Mouse (Mus musculus) c-Kit-positive CD71-positive TER-119-negative erythroid progenitor cells, embryonic 14.5 days (primary cell): Measurements from ENCODE around the gene Slc1a1.

ENCODE experiments used
- DNase-seq: peaks from one replicate; pipeline ENCODE4 v3.0.0-alpha.2; 2013; ENCODE audit warnings: low read depth

Gene Slc1a1

DNA sequence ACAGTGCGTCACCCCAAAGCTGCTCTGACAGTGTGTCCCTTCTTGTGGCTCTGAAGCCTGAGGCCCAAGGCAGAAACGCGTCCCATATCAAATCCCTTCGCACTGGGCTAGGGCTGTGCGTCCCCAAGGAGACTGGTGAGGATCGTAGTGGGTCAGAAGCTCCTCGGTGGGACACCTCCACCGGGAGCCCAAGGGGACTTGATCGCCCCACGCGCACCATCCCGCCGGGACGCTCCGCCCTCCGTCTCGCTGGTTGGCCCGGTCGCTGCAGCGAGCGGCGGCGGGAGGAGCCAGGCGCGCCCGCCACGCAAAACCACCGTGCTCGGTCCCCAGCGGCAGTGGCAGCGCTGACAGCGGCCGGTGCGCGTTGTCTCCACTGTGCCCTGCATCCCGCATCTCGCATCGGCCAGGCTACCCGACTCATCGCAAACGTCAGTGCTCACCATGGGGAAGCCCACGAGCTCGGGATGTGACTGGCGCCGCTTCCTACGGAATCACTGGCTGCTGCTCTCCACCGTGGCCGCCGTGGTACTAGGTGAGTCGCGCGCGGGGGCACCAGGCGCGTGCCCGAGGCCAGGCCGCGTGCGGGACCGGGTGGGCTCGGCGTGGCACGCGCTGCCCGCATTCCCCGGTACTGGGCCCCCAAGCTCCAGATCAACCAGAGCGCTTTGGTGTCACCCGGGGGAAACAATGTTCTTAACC is at the start of gene Slc1a1:
Gene Slc1a1 (plus strand): TSS at position 252 of the 702 bp plus-strand sequence.
- no peak for DNase-seq

DNA sequence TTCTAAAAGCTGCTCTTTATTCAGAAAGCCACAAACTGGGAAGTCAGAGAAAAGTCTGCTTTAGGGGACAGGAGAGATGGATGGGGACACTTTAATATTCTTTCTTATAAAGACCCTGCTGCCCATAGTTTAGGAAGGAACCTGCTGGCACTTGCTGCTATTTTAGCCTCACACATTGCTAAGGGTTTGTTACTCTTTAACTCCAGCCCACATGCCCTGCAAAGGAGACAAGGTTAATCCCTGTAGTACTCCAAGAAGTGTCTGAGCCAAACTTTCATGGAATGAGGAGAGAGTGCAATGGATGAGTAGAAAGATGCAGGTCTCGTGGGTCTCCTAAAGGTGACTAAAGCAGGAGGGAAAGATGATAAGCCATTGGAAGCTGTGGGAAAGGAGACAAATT is 44.7 kb upstream of the Slc1a1 start:
- no peak for DNase-seq

DNA sequence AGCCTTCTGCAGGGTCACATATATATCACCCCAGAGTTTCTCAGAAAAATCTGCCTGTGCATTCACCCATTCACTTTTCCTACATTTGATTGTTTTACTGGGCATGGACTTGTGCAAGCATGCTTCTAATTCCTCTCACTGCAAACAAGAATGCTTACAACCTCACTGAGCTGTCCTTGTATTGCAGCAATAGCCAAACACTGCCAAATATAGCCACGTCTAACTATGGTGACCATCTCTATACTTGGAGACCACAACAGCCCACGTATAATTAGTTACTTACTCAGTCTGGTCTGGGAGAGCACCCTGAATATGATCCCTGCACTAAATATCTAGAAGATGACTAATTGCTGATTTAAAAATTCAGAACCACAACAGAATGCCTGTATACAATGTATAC is 41.5 kb upstream of the Slc1a1 start:
- no peak for DNase-seq

DNA sequence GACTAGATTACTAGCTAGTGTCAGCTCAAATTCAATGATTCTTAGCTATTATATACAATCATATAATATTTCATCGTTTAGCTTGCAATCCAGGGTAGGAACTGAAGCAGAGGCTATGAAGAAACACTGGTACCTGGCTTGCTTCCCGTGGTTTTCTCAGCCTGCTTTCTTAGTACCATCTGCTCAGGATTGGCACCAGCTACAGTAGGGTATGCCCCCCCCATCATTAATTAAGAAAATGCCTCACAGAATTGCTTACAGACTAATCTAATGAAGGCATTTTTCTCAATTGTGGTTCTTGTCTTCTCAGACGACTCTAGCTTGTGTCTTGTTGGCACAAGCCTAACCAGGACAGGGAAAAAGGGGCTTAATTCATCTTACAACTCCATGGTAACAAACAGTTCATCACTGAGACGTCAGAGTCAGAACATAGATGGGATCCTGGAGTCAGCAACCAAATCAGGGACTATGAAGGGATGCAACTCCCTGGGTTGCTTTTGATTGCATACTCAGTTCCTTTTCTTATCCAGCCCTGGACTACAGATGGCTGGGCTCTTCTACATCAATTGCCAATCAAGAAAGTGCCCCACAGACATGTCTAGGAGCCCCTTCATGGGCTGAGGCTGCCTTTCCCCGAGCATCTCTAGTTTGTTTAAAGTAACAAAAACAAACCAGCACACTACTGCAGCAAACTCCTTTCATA is 38.6 kb upstream of the Slc1a1 start:
- DNase-seq = no peak

DNA sequence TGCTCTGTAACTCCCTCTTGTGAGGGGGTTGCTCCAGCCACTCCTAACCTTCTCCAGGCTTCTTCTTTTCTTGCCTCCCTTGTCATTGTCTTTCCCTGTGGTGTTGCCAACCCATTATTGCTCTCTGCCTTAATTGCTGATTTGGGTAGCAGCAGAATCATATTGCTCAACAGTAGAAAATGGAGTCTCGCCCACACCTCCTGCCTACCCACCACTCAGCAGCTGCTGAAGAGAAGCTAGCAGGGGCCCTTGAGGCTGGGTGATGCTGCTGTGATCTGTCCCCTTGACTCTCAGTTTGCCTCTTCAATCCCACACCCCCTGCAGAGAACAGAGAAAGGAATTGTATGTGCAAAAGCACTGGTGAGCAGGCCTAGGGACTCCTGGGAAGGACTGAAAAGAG is 37.9 kb upstream of the Slc1a1 start:
- DNase-seq = no peak

DNA sequence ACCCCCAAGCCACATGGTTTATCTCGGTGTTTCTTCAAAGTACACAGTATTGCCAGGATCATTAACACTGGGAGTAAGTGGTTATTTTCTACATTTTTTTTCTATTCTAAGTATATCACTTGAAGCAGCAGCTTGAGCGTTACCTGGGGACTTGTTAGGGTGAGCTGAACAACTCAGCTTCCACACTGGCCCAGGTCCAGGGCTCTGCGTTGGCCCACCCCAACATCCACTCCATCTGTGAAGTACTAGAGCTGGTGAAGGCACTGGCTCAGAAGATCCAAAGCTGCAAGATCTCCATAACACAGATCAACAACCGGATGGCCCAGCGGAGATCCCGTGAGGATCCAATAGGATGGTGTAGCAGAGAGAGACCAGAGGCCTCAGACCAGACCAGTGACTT is 37.2 kb upstream of the Slc1a1 start:
- DNase-seq = no peak

DNA sequence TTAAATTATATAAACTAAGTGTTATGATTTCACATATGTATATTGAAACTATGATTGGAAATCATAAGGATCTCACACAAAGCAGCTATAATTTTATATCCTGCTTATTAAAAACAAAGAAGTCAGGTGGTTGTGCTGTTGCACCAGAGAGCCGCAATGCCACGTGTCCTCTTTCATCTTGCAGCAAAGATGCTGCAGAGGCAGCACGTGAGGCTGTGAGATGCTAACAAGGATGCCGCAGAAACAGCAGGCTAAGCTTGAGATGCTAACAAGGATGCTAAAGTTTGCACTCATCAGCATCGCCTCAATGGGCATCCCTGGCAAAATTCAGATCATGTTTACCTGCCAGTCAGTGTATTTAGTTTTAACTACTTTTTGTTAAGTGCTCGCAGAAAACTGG is 34.4 kb upstream of the Slc1a1 start:
- DNase-seq = no peak

DNA sequence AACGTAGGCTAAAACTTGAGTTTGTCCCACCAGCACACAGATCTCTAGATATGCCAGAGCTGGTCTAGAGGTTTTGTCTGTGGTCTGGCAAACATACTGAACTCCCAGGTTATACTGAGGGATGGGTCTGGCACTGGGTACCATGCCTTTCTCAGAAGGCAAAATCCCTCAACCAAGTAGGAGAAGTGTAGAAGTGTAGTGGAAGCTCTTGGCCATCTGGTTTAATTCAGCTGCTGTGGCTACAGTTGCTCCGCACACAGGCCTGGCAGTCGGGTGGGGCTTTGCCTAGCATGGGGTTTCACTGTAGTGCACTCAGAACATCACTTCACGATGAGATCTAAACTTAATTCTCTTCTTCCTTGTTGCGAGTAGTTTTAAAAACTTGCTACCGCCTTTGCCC is 28.6 kb upstream of the Slc1a1 start:
- no peak for DNase-seq

DNA sequence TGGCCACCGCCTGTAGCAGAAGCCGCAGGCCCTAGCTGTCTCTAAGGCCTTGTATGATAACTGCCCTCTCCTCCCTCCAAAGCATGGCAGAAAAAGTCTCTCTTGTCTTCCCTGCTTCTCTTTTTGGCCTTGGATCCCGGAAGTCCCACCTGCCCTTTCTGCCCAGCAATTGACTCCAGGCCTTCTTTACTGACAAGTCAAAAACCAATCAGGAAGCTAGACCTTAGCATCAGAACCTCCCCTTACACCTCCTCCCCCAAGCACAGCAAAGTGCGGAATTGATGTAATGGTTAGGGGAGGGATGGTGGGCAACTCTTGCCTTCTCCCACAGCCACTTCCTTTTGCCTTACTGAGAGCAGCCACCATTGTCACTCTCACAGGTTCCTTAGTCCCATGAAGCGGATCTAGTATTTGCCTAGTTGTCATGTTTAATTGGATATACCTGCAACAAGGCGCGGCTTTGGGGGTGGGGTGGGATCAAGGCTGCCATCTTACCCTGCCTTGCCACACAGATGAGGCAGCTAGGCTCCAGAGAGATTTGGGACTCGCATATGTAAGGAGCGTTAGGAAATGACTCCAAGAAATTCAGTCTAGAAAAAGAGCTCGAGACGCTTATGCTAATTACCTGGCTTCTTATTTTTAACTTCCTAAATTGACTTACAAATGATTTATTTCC is 27.9 kb upstream of the Slc1a1 start:
- DNase-seq = no peak

DNA sequence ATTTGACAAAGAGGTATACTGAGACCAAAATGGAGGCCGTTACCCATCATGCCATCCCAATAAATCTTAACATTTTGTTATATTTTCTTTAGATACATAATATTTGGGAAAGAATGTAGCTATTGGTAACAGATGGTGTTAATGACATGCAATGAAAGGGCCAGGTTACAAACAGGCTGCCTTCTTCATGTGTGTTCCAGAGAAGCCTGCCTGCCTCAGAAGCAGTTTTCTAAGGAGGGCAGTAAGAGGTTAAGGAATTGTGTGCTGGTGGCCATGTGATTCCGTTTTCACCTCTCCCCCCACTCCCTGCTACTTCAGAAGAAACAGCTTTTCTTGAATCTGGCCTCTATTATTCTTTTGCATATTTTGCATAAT is 27.4 kb upstream of the Slc1a1 start:
- no peak for DNase-seq

DNA sequence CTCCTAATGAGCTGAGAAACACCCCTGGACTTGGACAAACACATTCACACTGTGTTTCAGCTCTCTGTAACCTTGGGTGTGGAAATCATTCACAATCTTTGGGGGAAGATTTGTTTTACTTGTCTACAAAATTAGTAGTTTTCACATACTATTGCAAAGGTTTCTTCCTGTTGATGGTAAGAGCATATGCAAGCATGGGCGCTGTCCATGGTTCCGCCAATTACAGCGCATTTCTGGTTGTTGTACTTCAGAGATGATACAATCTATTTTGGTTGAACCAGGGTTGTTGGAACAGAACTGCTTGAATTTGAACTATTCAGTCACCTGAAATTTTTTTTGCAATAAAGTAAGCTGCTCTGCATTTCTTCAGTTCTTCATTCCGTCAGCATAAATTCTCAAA is 16.6 kb upstream of the Slc1a1 start:
- DNase-seq = no peak

DNA sequence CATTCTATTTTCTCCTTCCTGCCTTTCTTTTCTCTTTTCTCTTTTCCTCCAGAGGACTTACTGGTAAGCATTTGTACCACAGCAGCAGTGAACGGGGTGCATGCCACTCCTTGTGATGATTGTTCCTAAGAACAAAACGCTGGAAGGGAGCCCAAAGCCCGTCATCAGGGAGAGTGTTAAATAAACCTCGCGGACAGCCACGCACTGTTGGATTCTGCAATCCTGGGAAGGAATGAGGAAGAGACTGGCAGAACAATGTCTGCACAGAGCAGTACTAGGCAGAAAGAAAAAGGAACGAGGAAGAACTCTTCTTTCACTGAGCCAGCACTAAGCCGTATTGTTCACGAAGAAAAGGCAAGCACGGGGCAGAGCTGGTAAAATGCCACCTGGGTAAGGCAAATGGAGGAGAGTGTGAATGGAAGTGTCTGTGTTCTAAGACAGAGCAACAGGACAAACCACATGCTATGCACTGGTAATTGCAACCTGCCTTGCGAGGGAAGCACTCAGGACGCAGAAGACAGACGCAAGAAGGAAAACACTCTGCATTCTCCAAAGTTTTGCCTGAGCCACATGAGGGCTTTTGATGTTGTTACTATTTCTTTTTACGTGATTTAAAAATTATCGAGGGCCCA is 7.0 kb upstream of the Slc1a1 start:
- no peak for DNase-seq

DNA sequence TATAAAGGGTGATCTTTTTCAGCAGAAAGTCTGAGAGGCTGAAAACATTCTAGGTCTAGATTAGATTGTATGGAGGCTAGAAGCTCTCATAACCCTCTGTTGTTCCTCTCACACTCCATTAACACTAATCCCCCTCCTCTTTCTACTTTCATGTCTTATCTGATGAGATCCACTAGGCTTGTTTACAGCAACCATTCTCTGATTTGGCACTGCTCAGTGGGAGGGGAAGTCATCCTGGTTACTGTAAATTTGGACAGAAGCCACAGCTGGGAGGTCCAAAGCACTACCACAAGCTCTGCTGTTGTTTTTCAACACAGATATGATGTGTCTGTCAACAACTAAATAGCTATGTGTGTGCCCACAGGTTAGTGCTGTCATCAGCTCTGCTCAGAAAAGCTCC is 3.5 kb upstream of the Slc1a1 start:
- no peak for DNase-seq

DNA sequence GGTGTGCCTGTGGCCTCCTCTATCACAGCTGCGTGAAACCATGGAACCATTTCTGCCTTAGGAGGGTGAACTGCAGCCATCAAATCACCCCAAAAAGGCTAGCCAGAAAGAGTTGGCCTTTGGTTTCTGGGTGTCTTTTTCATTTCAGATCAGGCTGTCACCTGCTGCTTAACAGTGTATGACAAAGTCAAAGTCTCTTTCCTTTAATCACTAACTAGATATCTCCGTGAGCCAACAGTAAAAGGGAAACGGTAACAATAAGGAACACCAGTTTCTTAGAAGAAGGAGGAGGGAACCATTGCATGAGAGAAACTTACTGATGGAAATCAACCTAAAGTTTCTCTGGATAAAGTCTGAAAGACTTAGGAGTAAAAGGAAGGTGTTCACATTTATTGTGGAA is 2.2 kb upstream of the Slc1a1 start:
- no peak for DNase-seq

DNA sequence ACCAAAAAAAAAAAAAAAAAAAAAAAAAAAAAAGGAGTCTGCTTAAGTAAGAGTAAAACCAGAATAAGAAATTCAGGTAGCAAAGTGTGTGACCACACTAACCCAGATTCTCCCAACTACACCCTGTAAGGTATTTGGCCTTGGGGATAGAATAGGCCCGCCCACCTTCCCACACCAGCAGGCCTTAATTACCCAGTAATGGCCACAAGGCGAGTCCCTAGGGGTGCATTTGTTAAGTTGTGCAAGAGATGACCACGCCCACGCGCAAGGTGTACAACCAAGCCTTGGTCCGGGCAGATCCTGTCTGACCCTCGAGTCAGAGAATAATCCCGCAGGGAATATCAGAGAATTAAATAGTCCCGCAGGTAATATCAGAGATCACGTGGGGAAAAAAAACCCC is 461 bp upstream of the Slc1a1 start:
- DNase-seq = no peak

DNA sequence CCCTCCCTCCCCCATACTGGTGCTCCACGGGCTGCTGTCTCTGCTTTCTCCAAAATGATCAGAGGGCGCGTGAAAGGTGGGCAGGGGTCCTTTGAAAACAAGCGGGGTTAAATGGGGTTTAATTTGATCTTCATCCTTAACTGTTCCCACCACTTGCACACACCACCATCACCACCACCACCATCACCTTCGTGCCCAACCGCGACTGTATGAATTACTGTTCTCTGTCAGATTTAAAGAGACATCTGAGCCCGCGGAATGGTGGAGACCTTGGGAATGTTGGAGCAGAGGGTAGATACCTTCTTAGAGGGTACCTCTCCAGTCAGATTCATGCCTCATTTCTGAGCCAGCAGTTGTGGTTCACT is 633 bp downstream of the Slc1a1 start:
- no peak for DNase-seq

DNA sequence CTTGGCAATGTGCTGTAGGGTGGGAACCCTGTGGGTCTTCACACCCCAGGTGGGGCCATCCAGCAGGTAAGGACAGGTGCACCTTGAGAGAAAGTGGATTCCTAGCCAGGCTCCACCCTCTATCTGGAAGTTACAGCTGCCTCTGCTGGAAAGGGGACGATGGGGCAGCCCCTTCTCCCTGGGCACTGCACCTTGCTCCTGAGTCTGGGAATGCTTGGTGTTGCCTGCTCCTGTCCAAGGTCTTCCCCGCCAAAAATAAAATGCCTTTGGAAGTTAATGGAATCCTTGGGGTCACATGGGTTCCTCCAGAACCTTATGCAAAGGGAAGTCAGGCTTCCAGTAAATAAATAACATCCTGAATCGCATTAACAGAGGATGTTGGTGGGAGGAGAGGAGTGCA is 1.3 kb downstream of the Slc1a1 start:
- DNase-seq = no peak

DNA sequence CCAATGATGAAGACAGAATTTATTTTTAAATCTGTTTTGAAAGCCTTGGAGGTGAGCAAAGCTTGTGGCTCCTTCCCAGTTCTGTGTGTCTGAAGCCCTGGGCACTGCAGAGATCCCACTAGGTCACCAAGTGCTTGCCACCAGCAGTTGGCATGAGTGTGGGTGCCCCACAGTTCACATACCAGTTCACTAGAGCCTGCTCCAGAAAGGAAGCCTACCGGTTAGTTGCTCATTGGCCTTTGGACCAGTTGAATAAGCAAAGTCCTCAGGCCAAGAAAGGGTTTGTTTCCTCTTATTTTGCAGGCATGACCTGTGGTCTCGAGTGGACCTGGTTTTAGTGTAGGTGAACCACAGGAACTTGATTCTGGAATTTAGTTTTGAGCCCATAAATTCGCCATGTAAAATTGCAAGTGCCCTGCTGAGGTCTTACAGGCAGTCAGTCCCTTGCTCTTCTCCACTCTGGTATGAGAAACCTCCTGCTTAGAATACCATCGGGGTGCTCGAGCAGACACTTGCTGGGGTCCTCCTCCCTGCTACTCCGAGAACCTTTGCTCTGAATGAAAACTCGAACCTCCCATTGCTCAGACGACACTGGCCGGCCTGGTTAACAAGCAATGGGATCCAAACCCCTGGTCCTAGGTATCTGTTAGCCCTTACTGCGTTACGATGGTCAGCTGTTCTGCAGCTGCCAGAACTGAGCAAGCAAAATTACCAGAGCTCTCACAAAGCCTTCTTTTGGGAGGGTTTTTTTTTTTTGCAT is 2.0 kb downstream of the Slc1a1 start:
- DNase-seq = no peak

DNA sequence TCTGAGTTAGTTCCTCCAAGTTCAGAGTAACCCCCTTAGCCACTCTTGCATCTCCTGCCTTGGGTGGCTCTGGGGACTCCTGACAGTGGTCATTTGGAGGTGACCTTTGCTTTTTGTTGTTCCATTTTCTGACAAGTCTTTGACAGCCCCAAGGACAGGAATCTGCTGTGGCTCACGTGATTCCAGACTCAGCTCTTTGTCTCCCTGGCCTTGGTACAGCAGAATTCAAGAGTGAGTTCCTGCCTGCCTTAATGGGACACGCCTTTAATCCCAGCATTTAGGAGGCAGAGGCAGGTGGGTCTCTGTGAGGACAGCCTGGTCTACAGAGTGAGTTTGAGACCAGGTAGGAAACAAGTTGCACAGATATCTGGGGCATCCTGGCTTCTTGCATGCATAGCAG is 3.9 kb downstream of the Slc1a1 start:
- no peak for DNase-seq

DNA sequence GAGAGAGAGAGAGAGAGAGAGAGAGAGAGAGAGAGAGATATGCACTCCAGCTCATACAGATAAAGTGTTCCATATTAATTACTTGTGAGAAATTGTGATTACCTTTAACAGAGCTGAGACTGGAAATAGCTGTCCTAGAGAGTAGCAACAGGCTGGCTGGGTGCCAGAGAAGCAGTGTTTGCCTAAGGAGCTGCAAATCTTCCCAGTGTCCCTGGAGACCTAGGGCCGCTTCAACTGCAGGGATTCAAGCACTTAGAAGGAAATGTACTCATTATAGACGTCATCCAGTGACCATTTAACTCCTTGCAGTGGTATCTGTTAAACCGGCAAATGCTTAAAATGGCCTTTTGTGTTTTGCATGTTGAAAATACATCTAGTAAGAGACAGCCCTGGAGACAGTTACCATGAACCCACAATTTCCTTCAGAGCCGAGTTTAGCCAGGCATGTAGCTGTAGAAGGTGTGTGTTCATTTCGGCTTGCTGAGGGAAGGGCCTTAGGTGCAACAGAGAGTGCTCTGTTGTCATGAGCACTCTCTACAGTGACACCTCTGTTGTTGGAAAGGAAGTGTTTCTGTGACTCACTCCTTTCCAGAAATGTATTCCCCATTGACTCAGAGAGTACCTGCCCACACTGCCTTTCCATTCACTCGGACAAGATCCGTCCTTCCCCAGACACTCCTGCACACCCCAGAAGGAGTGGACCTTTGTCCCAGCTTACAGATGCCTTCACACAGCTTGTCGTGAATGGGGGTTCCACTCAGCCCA is 10.3 kb downstream of the Slc1a1 start:
- no peak for DNase-seq

DNA sequence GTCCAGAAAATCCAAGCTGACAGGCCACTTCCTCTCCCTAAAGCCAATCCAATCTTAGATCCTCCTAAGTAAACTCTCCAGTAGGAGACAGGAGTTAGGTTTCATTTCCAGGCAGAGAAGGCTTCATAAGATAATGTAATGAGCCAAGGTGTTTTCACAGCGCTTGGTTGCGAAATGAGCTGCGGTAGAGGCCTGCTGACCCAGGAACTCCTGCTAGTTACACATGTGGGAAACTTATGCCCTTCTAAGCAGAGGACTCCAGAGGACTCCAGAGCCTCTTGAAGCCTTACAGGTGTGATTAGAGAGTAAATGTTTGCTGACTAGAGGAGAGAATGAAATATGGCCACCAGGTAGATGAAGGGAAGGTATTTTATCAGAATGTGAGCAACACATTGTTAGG is 15.7 kb downstream of the Slc1a1 start:
- DNase-seq = no peak

DNA sequence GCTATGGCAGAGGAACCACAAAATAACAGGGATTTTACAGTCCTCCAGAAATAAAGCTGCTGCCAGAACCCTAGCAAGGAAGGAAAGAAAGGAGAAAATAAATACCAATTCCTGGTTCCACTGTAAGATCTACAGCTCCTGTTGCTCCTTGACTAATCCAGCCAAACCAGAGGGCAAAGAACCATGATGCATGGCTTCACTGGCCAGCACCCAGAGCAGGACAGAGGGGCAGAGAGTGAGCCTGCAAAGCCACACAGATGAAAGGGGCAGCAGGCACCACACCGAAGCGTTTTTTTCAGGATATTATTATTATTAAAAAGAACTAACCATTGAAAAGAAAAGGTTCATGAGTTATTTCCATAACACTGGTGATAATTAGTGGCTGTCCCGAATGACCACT is 17.2 kb downstream of the Slc1a1 start:
- no peak for DNase-seq
